Mouse (Mus musculus) G1E (cell line): Measurements from ENCODE around the gene Zmynd15.

Source experiments
- CTCF ChIP-seq: IDR thresholded peaks from 2 replicates; pipeline ENCODE4 v1.5.1; 2012; ENCODE audit warnings: low read depth, low read length, inconsistent platforms, mixed read lengths
- POLR2AphosphoS5 ChIP-seq: IDR thresholded peaks from 2 replicates; pipeline ENCODE4 v1.6.1; 2012; ENCODE audit warnings: low read depth, low read length, inconsistent platforms; ENCODE audit not compliant: insufficient replicate concordance
- TAL1 ChIP-seq: conservative IDR thresholded peaks from 2 replicates; pipeline ENCODE4 v1.6.1; 2012; ENCODE audit warnings: low read depth, low read length, inconsistent platforms, mixed read lengths

DNA sequence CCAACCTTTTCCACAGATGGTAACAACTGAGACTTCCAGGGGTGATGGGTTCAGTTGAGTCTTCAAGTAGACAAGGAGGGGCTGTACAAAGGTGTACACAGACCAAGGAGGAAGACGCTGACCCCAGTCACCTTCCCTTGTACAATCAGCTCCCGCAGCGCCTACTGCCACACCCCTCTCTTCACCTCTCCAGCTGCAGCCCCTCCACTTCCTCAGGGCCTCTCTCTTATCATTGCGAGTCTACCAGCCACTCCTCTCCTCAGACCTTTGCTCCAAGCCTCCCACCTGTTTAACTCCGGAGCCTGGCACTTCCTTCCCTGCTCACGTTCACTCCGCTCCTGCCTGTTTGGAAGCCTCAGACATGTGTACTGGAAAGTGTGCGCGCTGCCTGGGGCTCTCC lies 45.7 kb downstream of the Zmynd15 start, which contains the start of gene Tm4sf5:
- TF ChIP-seq TAL1 (no peak), CTCF (no peak), POLR2AphosphoS5 (no peak)
